Mouse (Mus musculus) right cerebral cortex, postnatal 25 days (tissue): ENCODE data around the gene Sp100.

ENCODE experiments used
- DNase-seq: peaks from one replicate; pipeline ENCODE4 v3.0.0; 2022

Sp100 gene

GRCm38 (mm10) chr1:85703245-85704186, 53.7 kb downstream of the Sp100 start:
- peak; percentile 62 for DNase-seq

DNA sequence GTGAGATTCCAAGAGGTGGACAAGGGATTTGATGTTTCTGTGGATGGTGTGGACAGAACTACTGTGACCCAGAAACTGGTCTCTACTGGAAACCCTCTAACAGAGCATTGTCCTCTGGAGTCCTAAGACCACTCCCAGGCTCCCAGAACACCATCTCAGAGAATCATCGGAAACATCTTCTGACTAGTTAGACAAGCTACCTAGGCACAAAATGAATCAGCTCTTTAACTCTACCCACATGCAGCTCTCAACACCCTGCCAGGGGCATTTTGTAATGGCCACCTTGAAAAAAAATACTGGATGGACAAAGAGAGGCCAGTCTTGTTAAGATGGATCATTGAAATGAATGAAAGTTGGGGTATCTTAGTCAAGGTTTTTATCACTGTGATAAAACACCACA, 55.8 kb downstream of the Sp100 start:
- no peak for DNase-seq

- DNase-seq = no peak
Measured at GRCm38 (mm10) chr1:85706754-85707153, 57.0 kb downstream of the Sp100 start.

GRCm38 (mm10) chr1:85714501-85714900, 64.7 kb downstream of the Sp100 start:
- DNase-seq = no peak

- no peak for DNase-seq
Measured at GRCm38 (mm10) chr1:85716447-85717027, 66.7 kb downstream of the Sp100 start.

DNA sequence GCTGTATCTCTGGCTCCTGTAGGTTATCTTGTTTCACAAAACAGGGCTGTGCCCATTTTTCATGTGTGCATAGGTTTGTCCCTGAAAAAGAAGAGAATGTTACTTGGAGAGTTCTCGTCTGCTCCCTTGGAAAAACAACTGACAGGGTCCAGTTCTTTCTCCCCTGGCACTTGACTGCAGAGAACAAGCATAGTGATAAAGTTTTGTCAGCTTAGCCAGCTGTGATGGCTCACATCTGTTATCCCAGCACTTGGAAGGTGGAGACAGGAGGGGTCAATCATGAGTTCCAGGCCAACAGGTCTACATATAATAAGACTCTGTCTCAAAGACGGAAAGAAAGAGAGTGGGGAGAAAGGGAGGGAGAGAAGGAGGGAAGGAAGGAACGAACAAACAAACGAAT, 69.3 kb downstream of the Sp100 start:
- no peak for DNase-seq

DNA sequence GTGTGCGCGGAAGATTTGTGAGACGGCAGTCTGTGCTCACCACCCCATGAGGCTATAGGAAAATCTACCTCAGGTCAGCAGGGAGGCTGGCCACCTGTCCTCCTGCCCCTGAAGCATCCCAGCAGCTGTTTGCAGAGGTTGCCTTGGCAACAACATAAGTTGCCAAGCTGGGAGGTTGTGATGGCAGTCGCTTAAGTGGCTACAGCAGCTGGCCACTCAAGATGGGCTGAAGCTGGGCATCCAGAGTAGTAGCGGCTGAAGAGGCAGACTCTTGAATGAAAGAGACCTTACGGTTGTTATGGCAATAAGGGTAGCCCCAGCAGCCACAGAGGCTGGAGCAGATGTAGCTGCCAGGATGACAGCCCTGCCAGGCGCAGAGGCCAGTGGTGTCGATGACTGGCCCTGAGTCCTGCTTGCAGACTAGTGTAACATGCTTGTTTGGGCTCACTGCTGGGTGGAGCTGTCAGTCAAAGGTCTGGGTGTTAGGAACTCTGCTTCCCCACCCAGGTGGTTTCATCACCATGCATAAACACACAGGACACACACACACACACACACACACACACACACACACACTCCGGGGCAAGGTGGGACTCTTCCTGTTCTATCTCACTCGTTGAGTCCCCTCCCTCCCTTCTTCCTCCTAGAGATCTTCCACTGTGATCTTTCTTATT, 70.6 kb downstream of the Sp100 start:
- DNase-seq = no peak

DNA sequence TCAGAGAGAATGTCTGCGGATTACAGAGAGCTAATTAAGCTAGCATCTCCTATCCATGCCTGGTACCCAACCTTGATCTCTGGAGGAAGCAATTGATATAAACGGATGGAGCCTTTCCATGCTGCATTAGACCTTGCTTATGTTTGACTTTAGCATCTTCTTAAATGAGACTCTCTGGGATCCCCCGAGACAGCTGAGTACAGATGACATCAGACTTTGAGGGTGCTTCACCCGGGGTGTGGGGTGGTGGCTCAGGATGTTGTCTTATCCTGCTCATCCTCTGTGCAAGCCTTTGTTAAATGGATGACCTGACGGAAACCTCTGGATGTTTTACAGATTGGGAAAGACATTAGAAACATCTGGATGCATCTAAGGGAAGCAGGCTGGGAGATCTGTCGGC, 80.7 kb downstream of the Sp100 start:
- DNase-seq = no peak

DNA sequence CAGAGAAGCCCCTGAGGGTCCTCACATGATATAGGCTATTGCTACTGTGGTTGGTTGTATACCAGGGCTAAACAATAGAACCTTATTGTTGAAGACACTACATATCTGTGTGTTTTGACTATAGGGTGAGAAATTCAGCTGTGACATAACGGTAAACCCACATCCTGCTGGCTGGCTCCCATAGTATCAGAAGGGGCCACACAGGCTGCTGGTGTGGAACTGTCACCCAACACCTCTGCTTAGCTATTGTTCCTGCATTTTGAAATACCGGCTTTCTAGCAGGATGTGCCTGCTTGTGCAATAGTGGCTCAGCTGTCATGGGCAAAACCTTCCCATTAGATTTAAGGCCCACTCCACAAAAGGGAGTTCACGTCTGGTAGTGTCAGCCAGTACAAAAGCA, 82.8 kb downstream of the Sp100 start:
- no peak for DNase-seq

GRCm38 (mm10) chr1:85734511-85734910, 84.7 kb downstream of the Sp100 start:
- no peak for DNase-seq

DNA sequence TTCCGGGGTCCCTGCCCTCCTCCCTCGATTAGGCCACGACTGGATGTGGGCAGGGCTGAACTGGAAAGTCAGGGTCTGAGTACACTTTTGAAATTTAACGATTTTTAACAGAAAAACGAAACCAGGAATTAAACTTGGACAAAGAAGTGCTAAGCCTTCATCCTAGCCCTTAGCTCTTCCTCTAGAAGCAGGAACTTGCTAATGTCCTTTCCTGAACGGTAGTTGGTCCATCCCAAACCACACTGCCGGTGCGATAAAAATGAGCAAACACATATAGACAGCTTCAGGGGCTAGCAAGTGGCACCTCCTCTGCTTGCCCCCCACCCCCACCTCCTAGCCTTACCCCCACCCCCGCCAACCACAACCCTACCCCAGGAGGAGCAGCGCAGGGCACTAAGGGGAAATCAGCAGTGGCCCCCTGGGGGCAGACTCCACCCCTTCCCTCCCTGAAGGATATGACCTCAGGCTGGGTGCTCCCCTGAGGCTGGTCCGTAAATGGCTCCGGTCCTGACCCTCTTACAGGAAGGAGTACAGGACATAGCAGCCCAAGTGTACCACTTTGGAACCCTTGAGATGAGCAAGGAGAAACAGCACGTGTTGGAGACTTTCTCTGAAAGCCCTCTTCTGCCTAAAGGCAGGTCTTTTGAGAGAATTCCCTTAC, 85.8 kb downstream of the Sp100 start:
- no peak for DNase-seq

- peak; percentile 45 for DNase-seq
Measured at GRCm38 (mm10) chr1:85736355-85737184, 86.8 kb downstream of the Sp100 start.

DNA sequence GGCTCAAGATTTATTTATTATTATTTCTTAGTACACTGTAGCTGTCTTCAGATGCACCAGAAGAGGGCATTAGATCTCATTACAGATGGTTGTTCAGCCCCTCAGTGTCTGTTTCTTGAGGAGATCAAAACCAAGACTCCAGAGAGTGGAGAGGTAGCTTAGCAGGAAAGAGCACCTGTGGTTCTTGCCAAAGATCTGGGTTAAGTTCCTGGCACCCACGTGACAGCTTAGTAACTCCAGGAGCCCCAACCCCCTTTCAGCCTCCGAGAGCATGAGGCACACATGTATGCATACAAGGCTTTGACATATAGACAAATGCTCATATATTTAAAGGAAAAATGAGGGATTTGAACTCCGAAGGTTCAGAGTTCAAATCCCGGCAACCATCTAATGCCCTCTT, 89.2 kb downstream of the Sp100 start:
- no peak for DNase-seq

DNA sequence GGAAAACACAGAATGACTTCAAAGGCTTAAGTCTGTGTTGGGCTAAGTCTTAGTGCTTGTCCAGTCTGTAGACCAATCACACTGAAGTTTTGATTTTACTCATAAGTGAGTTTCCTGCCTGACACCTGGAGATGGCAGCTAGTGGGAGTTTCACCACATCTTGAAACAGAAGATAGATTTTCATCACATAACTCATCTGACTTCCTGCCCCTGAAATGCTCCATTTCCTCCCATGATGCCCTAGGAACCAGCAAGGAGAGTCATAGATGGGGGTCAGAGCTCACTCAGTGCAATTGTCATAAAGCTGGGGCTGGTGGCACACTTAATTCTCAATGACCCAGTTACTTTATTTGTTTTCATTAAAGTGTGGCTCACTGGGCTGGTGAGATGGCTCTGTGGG, 90.0 kb downstream of the Sp100 start:
- no peak for DNase-seq

- no peak for DNase-seq
Measured at GRCm38 (mm10) chr1:85740923-85741322, 91.1 kb downstream of the Sp100 start.

DNA sequence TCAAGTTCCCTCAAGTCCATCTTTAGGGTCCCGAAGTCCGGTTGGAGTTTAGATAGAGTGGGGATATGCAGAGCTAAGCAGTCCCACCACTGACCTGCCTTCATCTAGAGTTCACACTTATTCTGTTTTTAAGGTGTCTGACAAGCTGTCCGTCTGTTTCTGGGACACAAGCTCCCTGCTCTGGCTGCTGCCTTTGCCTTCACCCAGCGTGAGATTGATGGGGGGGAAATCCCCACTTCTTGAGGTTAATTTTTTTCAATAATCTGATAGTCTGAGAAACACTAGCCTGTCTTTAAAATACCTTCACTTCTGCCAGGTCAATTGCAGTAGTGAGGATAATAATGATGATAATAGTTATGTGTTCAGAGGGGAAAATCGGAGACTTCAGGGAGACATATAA, 92.5 kb downstream of the Sp100 start:
- DNase-seq = no peak

DNA sequence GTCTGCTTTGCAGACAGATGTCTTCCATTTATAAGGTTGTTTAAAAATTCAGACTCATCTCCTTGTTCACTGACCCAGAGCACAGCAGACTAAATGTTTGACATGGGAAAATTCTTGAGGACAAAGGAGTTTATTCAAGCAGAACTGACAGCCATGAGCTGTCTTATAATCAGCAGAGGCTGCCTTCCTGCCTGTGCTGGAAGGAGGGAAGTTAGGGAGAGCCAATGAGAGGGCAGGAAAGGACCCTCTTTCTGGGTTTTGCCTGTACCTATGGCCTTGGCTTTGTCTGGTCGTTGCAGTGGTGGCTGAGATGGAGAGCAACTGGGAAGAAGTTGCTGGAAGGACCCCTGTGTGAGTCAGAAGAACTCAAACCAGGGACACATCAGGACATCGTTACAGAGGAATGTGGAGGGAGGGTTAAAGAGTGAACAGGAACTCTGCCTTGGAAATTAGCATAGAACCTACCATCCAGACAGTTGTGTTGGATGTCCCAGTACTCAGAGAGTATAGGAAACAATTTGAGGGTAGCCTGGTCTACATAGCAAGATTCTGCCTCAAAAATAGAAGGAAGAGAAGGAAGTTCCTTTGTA, 93.2 kb downstream of the Sp100 start:
- no peak for DNase-seq

GRCm38 (mm10) chr1:85744539-85744938, 94.8 kb downstream of the Sp100 start:
- DNase-seq = no peak

- no peak for DNase-seq
Measured at GRCm38 (mm10) chr1:85746511-85746910, 96.7 kb downstream of the Sp100 start.

DNA sequence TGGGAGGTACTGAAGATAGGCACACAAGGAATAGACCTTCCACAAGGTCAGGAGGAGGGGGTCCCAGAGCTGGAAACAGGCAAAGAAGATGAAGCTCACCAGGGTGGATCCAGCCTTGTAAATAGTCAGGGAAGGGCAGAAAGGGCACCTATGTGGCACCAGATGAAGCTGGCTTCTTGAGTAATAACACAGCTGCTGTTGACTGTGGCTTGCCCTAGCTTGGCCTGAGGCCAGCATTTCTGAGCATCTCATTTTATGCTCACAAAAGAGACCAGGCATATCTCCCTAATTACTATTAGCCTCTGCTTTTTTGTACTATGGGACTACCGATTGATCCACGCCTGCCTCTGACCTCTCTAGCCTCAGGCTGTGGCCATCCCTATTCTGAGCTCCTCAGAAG, 100.0 kb downstream of the Sp100 start:
- no peak for DNase-seq

- DNase-seq = no peak
Measured at GRCm38 (mm10) chr1:85750650-85751049, 100.9 kb downstream of the Sp100 start.

GRCm38 (mm10) chr1:85751494-85751893, 101.7 kb downstream of the Sp100 start:
- no peak for DNase-seq
